Mouse (Mus musculus): ENCODE measurements at regions not wholly inside any gene's neighbourhood (a gene's known extent, or its start where the extent isn't known, plus 50 kb on each side); places are given as distances from the start of the nearest gene placed in this dataset.

- no peak for DNase-seq
Measured at GRCm38 (mm10) chr15:41154551-41155151, 1020.5 kb downstream of the 9330182O14Rik start.

GRCm38 (mm10) chr15:41155169-41155638 lies 1021.0 kb downstream of the 9330182O14Rik start:
- no peak for DNase-seq

- DNase-seq = no peak
Measured at GRCm38 (mm10) chr15:41157802-41158201, 1023.6 kb downstream of the 9330182O14Rik start.

- DNase-seq = no peak
Measured at GRCm38 (mm10) chr15:41162268-41162667, 1028.1 kb downstream of the 9330182O14Rik start.

- DNase-seq = no peak
Measured at GRCm38 (mm10) chr15:41162793-41163192, 1028.6 kb downstream of the 9330182O14Rik start.

- DNase-seq = no peak
Measured at GRCm38 (mm10) chr15:41163643-41164358, 1029.6 kb downstream of the 9330182O14Rik start.

- no peak for DNase-seq
Measured at GRCm38 (mm10) chr15:41165534-41165933, 1031.4 kb downstream of the 9330182O14Rik start.

- no peak for DNase-seq
Measured at GRCm38 (mm10) chr15:41190792-41191191, 1056.6 kb downstream of the 9330182O14Rik start.

- DNase-seq = peak; percentile 29
Measured at GRCm38 (mm10) chr15:41193240-41193639, 1059.1 kb downstream of the 9330182O14Rik start.

GRCm38 (mm10) chr15:41223801-41224200 lies 1089.6 kb downstream of the 9330182O14Rik start:
- DNase-seq = no peak

GRCm38 (mm10) chr15:41232406-41233060 lies 1098.4 kb downstream of the 9330182O14Rik start:
- peak; percentile 3 for DNase-seq

Data from adrenal gland, postnatal 25 days (tissue).